Mouse (Mus musculus): ENCODE data around the gene Zbed4.

The Zbed4 gene

DNA sequence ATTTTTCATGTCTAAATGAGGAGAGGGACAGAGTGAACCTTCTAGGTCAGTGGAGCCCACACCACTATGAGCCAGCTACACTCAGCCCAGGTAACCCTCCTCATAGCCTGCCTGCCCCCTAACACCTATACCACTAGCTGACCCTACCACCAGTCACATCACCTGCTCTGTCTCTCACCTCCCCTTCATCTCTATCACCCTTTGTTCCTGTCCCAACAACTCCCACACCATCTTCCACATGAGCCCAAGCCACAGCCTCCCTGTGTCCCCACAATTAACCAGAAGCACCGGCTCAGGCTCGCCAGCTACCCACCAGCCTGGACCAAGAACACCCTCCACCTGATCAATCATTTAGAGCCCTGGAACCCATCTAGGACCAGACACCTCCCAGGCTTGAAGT lies 58.9 kb downstream of the Zbed4 start:
- in situ Hi-C loops (cut with MseI, MboI) = loop anchor here in 1 of 2 experiments (5.0 kb wide), 1 partner anchor 33 kb away; no protein-coding TSS in a partner anchor

GRCm38 (mm10) chr15:88813262-88813661 lies 61.8 kb downstream of the Zbed4 start:
- in situ Hi-C loops (cut with MseI, MboI) = loop anchor here in 1 of 2 experiments (5.0 kb wide), 1 partner anchor 36 kb away; no protein-coding TSS in a partner anchor

- in situ Hi-C loops (cut with MseI, MboI) = loop anchor here in 1 of 2 experiments (5.0 kb wide), 1 partner anchor 37 kb away; no protein-coding TSS in a partner anchor
Measured at GRCm38 (mm10) chr15:88813873-88814272, 62.4 kb downstream of the Zbed4 start.

- in situ Hi-C loops (cut with MseI, MboI) = loop anchor here (5.0 kb wide), 2 partner anchors 37 to 42 kb away; no protein-coding TSS in a partner anchor
Measured at GRCm38 (mm10) chr15:88814411-88815047, 63.1 kb downstream of the Zbed4 start.

DNA sequence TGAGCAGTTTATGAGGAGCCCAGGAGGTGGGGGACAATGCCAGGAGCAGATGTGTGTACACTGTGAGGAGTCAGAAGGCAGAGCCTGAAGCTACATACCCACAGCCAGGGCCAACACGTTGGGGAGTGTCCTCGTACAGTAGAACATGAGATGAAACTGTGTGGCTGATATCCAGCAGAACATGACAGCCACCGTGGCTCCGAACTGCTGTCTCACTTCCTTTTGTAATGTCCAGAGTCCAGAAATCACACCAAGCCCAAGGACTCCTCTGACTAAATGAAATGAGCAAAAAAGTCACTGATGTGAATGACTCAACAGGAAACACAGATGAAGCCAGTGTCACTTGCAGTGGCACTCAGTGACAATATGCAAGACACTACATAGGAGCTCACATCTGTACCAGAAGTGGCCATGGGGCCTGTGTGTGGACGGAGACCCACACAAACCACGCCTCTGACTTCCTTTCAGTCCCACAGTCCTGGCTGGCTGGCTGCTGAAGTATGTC lies 63.8 kb downstream of the Zbed4 start:
- in situ Hi-C loops (cut with MseI, MboI) = loop anchor here in 1 of 2 experiments (5.0 kb wide), 1 partner anchor 43 kb away; no protein-coding TSS in a partner anchor

DNA sequence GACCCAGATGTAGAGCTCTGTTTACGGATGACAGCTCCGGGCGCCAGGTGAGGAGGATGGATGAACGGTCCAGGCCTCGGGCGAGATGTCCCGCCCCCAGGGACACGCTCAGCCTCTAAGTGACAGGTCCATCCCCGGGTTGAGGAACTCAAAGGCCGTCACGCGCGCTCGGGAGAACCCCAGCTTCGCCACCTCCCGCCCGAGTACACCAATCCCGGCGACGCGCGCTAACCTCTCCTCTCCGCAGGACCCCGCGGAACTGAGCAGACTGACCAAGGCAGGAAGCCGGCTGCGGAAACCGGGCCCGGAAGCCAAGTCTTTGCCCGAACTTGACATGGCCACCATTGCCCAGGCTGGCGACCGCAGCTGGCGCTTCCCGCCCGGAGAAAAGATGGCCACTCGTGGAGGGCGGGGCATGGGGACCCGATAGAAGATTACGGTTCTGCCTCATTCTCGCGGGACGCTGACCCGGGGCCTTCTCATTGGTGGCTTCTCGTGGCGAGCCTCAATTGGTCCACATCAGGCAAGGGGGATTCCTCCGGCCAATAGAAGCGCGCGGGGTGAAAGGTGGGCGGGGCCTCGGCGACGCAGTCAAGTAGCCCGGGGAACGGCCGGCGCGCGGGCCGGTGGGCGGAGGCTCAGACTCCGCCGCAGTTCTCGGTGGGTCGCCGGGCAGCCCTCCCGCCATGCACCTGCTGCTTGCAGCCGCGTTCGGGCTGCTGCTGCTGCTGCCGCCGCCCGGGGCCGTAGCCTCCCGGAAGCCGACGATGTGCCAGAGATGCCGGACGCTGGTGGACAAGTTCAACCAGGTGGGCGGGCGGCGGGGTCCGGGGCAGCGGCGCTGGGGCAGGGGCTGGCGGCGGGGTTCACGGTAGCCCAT lies 67.8 kb downstream of the Zbed4 start, which contains the start of the genes Alg12 and Creld2:
Gene Alg12, minus strand, starts transcription at position 293 of the 880 bp plus-strand sequence.
Gene Creld2, plus strand, starts transcription at position 621 of the 880 bp plus-strand sequence.
- in situ Hi-C loops (cut with MseI, MboI) = loop anchor here in 1 of 2 experiments (5.0 kb wide), 1 partner anchor 47 kb away; no protein-coding TSS in a partner anchor

GRCm38 (mm10) chr15:88819906-88820303 lies 68.4 kb downstream of the Zbed4 start:
- in situ Hi-C loops (cut with MseI, MboI) = loop anchor here in 1 of 2 experiments (5.0 to 10.0 kb wide), 2 partner anchors 48 to 55 kb away; no protein-coding TSS in a partner anchor

DNA sequence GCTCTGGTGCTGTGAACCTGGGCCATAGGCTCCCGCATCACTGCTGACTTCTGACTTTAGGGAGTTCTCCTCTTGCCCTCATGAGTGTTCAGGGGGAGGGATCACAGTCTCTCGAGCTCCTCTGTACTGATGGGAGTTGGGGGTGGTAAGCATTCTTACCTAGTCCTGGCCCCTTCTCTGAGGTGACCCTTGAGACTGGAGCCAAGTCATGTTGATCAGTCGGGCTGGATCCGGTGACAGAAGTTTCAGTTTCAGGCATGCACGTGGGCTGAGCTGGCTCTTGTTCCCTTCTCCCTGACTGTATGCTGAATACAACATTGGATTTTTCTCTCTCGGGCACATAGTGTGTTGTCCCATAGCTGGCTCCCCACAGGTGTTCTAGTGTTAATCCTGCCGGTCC lies 69.9 kb downstream of the Zbed4 start:
- in situ Hi-C loops (cut with MseI, MboI) = loop anchor here in 1 of 2 experiments (10.0 kb wide), 1 partner anchor 53 kb away; no protein-coding TSS in a partner anchor

DNA sequence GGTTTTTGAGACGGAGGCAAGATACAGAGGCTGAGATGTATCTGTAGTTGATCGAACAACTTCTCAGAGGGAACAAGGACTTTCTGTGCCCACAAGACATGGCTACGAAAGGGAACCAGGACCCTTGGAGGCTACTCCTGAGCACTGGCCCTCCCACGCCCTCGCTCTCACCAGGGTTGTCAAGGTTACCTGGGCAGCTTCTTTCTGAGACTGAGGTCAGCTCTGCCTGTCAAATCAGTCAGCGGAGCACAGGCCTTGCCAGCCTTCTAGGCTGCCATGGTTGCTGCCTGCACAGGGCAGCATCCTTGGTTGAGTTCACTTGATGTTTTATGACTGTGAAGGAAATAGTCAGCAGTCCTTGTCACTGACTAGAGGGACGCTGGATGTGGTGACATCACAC lies 71.1 kb downstream of the Zbed4 start:
- in situ Hi-C loops (cut with MseI, MboI) = loop anchor here in 1 of 2 experiments (10.0 kb wide), 1 partner anchor 52 kb away; no protein-coding TSS in a partner anchor

DNA sequence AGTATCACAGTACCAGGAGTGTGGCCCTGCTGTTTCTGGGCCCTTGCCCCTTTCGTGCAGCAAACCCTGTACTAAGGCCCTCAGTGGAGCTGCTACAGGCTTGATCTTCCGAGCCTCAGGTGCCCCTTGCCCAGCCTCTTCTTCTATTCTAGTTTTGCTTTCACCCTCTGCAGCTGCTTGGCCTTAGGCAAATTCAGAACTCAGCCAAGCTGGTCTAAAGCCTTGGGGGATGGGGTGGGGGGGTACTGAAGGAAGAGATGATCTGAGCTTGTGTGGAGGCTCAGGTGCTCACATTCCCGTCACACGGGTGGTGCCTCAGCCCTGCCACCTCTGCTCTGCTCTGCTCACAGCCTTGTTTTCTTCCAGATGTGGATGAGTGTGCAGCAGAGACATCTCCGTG lies 71.9 kb downstream of the Zbed4 start:
- in situ Hi-C loops (cut with MseI, MboI) = loop anchor here in 1 of 2 experiments (10.0 kb wide), 1 partner anchor 51 kb away; no protein-coding TSS in a partner anchor

DNA sequence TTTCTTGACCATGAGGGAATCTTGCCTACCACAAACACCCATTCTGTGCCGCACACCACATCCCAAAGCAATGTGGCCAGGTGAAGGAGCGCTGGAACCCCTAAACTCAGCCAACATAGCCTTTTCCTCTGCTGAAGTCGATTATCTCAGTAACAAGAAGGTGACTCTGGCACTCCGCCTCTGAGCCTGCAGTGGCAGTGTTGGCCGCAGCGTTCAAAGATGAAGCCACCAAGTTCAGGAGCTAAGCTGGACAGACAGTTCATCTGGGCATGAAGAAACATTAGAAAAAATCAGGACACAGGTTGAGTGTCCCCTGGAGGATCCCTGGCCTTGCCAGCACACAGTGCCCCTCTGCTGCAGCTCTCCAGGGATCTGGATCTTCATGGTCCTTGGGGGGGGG lies 76.0 kb downstream of the Zbed4 start:
- in situ Hi-C loops (cut with MseI, MboI) = loop anchor here (5.0 to 10.0 kb wide), 3 partner anchors 47 to 95 kb away; no protein-coding TSS in a partner anchor

- in situ Hi-C loops (cut with MseI, MboI) = loop anchor here (5.0 to 10.0 kb wide), 3 partner anchors 47 to 94 kb away; no protein-coding TSS in a partner anchor
Measured at GRCm38 (mm10) chr15:88827991-88828799, 76.7 kb downstream of the Zbed4 start.

GRCm38 (mm10) chr15:88828800-88829705 lies 77.6 kb downstream of the Zbed4 start:
- in situ Hi-C loops (cut with MseI, MboI) = loop anchor here (5.0 to 10.0 kb wide), 3 partner anchors 46 to 93 kb away; no protein-coding TSS in a partner anchor

DNA sequence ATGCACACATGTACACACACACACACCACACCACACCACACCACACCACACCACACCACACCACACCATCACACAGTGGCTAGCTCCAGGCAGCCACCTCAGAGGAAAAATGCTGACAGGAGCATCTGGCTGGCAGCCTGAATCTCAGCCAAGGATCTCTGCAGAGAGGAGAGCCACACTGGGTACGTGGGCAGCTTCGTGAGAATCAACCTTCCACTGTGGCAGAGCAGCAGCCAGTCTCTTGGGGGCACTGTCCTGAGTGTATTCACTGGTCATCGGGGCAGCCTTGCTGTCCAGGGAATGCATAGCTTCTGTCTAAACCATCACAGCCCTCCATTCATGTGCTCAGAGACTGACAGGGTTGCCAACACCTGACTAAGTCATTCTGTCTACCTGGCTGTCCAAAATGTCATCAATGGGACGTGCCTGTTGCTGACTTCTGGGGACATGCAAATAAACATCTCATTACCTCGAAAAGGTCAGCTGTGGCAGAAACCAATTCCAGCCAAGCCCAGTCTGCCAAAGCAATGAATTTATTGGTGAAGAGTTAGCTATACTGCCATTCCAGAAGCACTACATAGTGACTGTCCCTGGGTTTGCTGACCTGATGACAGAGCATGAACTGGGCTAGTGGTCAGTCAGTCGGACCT lies 78.5 kb downstream of the Zbed4 start:
- in situ Hi-C loops (cut with MseI, MboI) = loop anchor here (5.0 to 10.0 kb wide), 3 partner anchors 45 to 92 kb away; no protein-coding TSS in a partner anchor

DNA sequence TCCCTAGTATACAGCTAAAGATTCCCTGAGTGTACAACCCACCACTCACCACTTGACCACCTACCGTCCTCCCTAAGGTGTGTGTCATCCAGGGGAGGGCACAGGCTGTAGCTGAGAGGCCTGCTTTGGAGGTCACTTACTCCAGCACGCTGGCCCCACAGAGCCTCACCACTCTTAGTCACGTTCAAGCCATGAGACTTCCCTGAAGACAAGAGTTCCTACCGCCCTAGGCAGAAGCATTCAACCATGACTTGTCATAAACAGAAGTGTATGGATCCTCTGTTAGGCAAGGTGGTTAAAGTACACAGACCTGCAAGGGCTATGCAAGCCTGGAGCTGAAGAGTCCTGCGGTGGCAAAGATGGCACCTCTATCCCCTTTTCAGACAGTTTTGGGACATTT lies 79.2 kb downstream of the Zbed4 start:
- in situ Hi-C loops (cut with MseI, MboI) = no loop called here

- in situ Hi-C loops (cut with MseI, MboI) = no loop called here
Measured at GRCm38 (mm10) chr15:88831482-88831881, 80.0 kb downstream of the Zbed4 start.

DNA sequence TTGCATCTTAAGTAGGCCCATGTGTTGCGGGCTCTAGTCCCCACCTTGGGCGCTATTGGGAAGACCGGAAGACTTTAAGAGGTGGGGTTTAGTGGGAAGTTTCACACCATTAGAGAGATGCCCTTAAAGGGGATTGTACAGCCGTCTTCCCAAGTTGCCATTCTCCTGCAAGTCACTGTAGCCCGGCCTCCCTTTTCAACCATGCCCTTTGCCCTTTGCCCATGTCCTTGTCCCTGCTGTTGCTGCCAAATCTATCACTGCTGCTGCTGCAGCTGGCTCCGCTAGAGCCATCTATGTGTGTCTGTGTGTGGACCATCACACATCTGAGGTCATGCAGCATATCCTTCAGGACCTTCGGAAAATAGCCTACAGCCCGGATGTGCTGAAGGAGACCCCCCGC lies 81.1 kb downstream of the Zbed4 start:
- in situ Hi-C loops (cut with MseI, MboI) = no loop called here
